Mouse (Mus musculus): ENCODE results near the gene Olfr1417.
"Not testable (repeated sequence)": the region's sequence is repeated elsewhere in the genome, so short reads cannot be mapped to it uniquely, and the experiment has no call there.

Olfr1417 gene

DNA sequence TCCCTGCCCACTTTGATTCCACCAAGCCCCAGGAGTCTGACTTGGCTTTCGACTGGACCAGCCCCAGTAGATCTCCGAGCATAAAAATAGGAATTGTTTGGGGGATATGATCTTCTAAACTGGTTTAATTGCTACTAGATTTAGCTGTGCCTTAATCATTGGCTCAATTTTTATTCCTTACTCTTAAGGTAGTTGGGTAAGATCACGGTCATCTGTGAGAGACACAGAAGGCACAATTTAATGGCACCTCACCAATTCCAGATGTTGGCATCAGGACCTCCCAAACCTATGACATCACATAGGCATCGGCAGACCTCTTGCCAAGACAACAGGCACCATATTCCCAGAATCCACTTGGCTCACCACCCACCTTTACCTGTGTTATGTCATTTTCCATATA is at the start of gene Olfr1417:
Gene Olfr1417 (minus strand): TSS at position 101 of the 400 bp plus-strand sequence.
- no peak for DNase-seq

DNA sequence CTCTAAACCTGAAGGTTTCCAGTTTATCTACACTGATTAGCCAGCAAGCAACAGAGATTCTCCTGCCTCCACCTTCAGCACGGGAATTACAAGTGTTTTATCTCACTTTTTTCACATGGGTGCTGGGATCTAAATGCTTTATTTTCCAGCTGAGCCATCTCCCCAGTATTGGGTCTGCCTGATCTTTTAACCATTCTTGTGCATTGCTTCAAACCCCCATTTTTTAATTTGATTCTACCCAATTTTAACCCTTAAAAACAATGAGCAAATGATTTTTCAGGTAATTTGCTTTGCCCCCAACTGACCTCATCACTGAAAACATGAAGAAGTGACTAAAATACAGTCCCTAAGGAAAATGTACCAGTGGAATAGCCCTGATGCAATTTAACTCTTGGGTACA is 47.2 kb upstream of the Olfr1417 start, which contains the start of gene Olfr1420:
Gene Olfr1420 (plus strand): TSS at position 301 of the 400 bp plus-strand sequence.
- DNase-seq, result no peak

DNA sequence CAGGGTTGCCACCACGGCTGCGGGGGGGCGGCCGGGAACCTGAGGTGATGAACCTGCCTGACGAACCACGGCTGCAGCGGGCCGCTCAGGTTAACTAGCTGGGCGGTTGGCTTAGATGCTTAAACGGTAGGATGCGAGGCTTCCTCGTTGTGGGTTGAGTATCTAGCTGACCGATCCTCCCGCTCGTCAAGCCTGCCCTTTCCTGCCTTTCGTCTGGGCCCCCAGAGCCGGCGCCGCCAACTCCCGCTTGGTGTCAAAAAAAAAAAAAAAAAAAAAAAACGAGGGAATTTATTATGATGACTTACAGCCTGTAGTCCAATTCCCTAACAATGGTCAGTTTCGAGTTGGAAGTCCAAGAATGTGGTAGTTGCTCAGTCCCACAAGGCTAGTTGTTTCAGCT is 39.4 kb upstream of the Olfr1417 start:
- DNase-seq, result not testable (repeated sequence)

DNA sequence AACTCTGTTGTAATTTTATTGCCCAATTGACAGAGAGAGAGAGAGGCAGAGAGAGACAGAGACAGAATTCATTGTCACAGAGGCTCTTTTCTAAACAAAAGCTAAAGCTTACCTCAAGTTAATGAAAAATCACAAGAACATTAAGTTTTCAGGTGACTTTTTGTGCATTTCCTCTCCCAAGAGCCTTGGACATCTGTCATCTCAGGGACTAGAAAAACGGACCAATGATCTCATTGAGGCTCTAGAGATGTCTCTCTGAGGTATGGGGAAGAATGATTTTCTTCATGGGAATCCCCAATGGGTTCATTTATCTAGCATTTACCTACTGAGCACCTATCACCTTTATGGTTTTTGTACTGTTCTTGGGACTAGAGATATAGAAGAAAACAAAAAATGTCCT is 36.0 kb upstream of the Olfr1417 start, which contains the start of gene Olfr1419:
Gene Olfr1419 (minus strand): TSS at position 101 of the 400 bp plus-strand sequence.
- DNase-seq, result no peak

DNA sequence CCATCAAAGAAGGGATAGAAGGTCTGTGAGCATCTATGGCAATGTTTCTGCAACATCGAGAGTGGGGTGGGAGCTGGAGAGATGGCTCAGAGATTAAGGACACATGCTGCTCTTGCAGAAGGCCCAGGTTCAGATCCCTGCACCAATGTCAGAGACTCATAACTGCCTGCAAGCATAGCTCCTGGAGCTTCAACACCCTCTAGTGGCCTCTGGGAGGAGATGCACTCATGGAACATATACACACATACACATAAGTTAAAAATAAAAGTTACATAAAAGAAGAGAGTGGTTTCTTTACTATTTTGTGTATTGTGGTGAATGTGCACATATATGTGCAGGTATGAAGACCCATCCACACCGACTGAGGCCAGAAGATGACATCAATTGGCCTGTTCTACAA is 28.8 kb upstream of the Olfr1417 start:
- DNase-seq, result no peak

DNA sequence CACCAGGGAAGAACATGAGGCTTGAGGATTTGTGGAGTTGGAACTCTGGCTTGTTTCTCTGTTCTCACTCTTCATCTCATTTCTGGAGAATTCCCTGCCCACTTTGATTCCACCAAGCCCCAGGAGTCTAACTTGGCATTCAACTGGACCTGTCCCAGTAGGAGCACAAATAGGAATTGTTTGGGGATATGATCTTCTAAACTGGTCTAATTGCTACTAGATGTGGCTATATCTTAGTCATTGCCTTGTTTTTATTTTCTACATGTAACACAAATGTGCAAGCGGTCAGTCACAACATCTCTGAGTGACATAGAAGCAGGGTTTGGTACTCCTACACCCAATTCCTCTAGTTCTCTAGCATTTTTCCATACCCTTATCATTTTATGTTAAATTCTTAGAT is 21.9 kb upstream of the Olfr1417 start, which contains the start of gene Olfr1418:
Gene Olfr1418 (minus strand): TSS at position 101 of the 400 bp plus-strand sequence.
- DNase-seq, result no peak

DNA sequence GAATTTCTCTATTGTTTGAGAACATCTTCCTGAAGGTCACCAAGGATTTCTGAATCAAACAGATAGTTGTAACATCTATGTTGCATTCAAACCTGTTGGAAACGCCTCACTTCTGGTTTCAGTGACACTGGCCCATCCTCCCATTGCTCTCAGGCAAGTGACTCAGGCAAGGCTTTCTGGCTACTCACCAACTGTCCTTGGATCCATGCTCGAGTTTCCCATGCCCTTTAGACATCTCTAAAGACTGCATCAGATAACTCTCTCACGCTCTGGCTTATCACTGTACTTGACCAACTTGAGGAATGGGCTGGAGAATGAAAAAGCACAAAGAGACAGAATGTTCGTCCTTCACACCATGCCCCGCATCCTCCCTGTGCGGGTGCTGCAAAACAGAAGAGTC is 17.5 kb upstream of the Olfr1417 start:
- no peak for DNase-seq

DNA sequence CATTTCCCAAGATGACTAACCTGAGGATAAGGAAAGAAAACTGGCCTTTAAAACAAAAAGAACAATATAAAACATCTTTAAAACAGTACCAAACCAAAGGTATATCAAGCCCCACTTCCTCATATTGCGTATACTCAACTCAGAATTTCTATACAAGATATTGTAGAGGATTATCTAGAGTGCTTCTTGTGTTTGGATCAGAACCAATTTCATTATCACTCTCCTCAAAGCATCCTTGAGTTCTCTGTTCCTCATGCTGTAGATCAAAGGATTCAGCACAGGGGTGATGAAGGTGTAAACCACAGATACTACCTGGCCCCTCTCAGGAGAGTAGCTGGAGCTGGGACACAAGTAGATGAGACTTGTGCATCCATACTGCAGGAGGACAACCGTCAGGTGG is 15.8 kb upstream of the Olfr1417 start:
- no peak for DNase-seq

DNA sequence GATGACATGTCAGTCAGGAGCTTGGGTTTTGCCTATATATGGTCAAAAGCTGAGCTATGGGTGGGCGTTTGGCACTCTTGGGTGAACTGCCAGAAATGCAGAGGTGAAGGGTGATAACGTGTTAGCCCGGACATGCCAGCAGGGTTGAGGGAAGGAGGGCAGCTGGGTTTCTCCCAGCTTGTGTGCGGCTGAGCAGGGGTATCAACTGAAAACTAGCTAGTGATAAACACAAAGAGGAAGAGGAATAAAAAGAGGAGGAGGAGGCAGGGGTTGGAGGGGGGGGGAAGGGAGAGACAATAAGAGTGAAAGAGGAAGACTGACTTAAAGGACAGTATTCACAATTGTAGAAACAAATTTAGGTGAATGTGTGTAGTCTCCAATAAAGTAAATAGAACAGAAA is 13.6 kb upstream of the Olfr1417 start:
- DNase-seq, result no peak

DNA sequence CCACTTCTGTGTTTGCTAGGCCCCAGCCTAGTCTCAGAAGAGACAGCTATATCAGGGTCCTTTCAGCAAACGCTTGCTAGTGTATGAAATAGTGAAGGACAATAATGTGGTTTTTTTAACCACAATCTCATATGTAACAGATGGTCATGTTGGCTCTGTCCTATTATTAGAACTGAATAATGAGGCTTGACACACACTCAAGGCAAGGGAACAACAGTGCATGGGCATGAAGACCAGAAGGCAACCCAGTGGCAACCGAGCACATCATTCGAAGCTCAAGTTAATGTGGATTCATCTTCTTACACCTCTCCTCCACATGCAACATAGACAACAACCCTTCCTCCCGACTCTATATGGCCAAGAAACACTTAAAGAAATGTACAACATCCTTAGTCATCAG is 7.3 kb upstream of the Olfr1417 start:
- DNase-seq, result no peak

DNA sequence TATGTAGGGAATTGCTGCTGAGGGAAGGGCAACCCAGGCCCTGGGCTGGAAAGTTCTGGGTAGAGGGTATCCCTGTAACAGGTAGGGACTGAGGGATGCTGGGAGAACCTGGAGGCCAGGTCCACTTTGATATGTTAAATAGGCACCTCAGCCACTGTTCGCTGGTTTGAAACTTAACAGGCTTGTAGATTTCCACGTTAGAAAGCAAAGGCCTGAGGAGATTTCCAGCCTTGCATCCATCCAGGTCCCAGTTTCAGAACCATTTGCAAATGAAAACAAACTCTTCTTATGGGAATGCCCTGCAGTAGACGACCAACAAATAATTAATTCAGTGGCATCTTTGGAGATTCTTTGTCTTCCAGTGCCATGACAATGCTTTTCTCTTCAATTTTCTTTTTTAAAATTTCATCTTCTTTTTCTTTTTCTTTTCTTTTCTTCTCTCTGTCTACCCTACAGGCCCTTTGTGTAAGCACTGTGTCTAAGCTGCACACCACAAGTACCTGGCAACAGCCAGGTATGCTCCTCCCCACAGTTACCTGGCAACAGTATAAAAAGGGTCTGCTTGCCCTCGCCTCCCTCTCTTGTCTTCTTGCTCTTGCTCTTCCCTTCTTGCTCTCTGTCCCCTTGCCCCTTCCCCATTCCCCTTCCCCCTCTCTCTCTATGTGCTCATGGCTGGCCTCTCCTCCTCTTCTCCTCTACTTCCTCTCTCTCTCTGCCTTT is 15.5 kb downstream of the Olfr1417 start:
- no peak for DNase-seq

DNA sequence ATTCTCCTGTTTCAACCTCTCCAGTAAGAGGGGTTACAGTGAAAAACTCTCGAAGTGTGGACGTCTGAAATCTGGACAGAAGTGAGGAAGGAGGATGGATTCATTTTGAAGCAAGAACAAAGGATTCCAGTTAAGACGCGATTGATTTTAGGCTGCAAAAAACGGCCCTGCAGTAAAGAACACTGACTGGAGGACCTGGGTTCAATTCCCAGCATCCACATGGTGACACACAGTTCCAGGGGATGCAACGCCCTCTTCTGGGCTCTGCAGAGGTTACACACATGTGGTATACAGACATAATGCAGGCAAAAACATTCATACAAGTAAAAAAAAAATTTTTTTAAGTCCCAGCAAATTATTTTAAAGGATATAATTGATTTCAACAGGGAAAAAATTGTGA is 18.8 kb downstream of the Olfr1417 start:
- DNase-seq, result peak; percentile 14

DNA sequence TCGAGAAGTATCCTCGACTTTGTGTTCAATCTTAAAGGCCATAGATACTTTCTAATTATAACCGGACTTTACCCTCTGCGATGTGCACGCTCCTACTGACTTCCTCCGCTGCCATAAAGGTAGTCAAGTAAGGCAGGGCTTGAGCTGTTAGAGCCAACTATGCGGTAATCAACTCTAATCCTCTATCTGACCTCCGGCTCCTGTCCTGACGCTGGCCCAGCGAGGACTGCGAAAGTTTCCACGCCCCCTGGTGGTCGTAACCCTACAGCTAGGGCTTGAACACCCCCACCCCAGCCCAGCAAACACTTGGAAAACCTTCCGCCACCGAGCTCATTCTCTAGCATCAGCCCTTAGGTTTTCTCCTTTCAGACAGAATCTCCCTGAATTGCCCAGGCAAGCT is 19.2 kb downstream of the Olfr1417 start:
- DNase-seq, result peak; percentile 70

DNA sequence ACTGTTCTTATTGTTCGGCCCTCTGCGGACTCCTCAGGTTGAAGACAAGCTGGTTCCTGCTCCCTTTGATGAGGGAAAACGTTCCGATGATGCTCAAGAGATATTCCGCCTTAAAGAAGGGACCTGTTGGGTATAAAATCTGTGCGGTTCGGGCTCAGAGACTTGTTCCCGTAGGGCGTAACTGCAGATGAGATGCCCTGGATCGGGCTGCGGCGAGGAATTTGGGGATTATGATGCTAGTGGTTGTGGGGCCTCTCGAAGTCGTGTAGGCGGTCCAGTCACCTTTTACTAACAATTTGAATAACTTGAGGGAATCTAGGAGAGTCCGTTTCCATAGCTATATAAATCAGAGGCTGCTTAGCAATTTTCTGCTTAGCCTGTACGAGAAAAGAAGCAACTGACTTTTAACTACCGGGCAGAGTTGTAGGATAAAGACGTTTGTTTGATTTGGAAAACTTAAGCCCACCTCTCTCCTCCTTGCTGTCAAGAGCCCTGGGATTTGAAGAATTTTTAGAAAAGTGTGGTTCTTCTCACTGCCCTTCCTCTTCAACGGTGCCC is 19.8 kb downstream of the Olfr1417 start, which contains the start of gene Stx3:
Gene Stx3 (minus strand): TSS at position 261 of the 558 bp plus-strand sequence.
- peak; percentile 32 for DNase-seq

DNA sequence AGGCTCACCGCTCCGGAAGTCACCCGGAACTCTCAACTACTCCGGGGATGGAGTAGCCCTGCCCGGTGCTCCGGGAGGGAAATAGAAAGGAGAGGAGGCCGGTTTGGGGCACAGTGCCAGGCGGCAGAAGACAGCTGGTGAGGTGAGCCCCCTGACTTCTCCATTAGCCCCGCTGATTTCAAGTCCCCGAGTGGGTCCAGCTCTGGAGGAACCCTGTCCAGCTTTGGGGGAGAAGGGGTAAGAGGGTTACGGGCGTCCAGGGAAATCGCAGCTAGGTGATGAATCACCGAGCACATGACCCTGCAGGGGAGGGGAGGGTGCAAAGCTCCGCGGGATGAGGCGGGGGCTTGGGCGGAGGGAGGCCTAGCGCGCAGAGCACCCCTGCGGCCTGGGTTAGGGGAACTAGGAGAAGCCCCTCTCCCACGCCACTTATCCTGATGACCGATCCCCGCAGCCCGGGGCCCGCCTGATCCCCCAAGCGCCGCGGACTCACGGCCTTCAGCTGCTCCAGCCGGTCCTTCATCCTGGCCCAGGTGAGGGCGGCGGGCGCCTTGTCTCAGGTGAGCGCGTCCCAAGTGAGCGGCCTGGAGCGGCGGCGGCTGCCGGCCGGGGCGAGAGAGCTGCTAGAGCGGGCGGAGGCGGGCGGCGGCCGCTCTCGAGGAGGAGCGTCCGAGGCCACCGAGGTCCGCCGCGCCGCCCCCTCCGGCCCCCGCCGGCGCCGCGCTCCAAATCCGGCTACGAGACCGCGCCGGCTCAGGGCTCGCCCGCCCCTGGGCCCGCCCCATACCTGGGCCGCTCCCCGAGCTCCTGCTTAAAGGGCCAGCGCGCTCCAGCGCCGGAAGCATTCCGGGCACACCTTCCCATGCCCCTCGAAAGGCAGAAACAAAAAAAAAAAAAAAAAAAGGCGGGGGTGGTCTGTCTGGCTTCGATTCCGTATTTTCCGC is 20.5 kb downstream of the Olfr1417 start:
- DNase-seq, result peak; percentile 70

DNA sequence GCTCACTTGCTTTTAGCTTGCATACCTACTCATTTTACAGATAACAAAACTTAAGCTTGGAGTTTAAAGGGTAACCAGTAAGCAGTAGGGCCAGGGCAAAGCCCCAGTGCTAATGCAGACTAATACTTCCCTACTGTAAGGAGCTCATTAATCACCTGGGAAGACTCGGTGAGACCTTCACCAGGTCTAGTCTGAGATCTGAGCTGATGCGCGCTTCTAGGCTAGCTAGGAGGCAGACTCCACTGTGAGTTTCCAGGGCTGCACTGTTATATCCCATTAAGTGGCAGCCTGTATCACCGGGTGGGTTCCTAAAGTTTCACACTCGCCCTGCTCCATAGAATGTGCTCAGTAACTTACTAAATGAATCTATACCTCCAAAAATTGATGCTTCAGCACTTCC is 21.4 kb downstream of the Olfr1417 start:
- DNase-seq, result no peak

DNA sequence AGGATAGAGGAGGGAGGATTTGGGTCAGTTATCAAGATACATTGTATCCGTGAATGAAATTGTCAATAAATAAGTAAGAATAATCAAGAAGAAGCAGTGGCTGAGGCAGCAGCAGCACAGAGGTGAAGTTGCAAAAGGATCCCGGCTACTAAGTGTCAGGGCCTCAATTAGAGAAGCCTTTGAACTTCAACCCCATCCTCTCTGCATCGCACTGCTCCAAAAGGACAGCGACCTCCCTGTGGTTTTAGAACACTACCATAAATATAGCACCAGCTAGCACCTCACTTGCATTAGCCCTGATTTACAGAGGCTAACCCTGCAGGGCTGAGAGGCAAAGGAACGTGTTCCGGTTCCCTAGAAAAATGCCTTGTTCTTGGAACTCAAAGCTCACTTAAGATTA is 22.3 kb downstream of the Olfr1417 start:
- DNase-seq, result no peak

DNA sequence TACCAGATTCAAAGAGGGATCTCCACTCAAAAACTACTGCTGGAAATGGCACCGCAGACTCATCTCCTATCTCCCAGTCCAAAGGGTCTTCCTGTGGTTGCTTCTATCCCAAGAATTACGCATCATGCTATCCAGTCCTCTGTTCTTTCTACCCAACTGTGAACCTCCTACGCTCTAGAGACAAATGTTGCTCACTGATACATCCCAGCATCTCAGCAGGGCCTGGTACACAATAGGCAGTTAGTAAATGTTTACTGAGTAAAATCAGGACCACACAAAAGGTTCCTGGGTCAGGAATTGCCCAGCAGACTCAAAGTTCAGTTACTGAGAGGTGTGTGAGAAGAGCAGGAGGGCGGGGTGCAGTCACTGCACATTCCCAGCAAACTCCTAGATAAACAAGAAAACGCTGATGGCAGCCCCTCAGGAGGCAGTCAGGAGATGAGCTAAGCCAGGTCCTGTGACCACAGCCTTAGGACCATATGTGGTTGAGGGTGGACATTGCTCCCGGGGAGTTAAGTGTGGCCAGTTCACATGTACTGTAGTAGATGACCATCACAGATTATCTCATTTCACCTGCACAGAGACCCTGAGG is 24.2 kb downstream of the Olfr1417 start:
- no peak for DNase-seq

DNA sequence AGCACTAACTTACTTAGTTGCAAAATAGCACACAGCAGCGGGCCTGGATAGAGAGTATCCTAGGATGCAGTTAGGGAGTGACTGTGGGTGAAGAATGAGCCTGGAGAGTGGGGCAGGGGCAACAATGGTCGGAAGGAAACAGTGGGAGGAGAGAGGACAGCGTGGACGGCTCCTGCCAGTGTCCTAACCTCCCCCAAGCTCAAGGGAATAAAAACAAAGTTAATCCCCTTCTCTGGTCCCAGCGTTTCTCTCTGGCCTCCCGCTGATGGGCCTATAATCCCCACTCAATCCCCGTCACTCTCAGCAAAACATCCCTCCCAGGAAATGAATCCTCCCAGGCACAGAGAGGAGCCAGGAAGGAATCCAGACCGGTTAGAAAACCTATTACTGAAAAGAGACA is 25.4 kb downstream of the Olfr1417 start:
- DNase-seq, result no peak

DNA sequence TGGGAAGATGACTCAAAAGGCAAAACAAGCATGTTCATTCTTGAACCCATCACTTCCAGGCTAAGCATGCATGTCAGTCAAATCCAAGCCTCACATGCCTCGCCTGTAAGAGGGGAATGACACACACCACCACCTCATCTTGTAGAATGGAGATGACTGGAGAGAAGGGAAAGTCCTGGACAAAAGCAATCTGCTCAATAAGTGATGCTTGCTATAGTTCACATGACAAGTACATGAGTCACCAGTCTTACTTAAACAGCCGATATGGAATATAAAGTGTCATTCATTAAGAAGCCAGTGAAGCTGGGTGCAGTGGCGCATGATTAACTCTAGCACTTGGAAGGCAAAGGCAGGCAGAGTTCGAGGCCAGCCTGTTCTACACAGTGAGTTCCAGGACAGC is 25.9 kb downstream of the Olfr1417 start:
- no peak for DNase-seq

DNA sequence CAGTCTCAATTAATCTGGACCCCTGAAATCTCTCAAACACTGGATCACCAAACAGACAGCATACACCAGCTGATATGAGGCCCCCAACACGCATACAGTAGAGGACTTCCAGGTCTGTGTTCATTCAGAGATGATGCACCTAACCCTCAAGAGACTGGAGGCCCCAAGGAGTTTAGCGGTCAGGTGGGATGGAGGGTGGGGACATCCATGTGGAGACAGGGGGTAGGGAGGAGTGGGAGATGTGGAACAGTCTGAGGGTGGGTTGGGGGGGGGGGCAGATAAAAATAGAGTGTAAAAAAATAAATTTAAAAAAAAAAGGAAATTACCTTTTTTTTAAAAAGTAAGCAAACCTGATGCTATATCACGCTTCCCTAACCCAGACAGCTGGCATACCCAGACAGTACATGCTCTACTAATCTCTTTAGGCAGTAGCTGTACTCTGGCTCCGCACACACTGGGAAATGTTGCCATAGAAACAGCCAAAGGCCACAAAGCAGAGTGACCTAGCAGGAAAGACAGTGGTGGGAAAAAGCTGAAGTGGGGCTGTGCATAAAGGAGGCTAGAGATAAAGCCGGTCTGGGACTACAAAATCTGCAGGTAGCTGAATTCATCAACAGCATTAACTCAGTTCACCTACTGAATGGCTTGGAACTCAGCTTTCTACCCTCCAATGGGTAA is 27.2 kb downstream of the Olfr1417 start:
- DNase-seq, result no peak

DNA sequence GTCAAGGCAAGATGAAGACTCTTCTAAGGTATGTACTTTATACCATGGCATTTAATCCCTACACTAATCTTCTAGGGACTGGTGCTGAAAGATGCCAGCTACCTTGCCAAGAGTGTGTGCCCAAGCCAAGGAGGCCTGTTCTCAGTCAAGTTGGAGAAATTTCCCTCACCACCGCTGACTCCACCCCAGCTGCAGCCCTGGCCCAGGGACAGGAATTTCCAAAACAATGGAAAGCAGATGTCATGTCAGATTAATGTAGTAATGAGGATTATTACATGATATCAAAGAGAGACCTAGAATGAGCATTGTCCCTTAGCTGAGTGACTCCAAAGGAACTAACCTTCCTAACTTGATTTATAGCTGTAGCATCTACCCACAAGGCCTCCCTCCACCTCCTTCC is 28.2 kb downstream of the Olfr1417 start:
- no peak for DNase-seq

All from cerebellum, adult 8-10 months (tissue).